Mouse (Mus musculus) C2C12 (cell line): ENCODE results near the gene Dock10.

ENCODE experiments used
- CEBPB ChIP-seq: IDR thresholded peaks from one replicate; pipeline ENCODE4 v1.6.1; 2011; ENCODE audit warnings: low read depth, mild to moderate bottlenecking, control low read depth, moderate library complexity
- CTCF ChIP-seq: IDR thresholded peaks from one replicate; pipeline ENCODE4 v1.5.1; 2011; ENCODE audit not compliant: control insufficient read depth, insufficient read depth, insufficient read length
- MAX ChIP-seq: IDR thresholded peaks from one replicate; pipeline ENCODE4 v1.6.1; 2011; ENCODE audit warnings: mild to moderate bottlenecking, control low read depth
- MYOD1 ChIP-seq: IDR thresholded peaks from one replicate; pipeline ENCODE4 v1.6.1; 2011; ENCODE audit warnings: low read depth; ENCODE audit not compliant: control insufficient read depth, insufficient read length
- MYOG ChIP-seq: IDR thresholded peaks from one replicate; pipeline ENCODE4 v1.6.1; 2011; ENCODE audit not compliant: control insufficient read depth, insufficient read length; ENCODE audit errors: extremely low read depth
- USF1 ChIP-seq: IDR thresholded peaks from one replicate; pipeline ENCODE4 v1.6.1; 2011; ENCODE audit warnings: low read depth, mild to moderate bottlenecking, control low read depth, moderate library complexity

GRCm38 (mm10) chr1:80502456-80503165 is 255.7 kb downstream of the Dock10 start:
- TF ChIP-seq CTCF = no peak
- TF ChIP-seq CEBPB = no peak
- TF ChIP-seq MAX = no peak
- TF ChIP-seq MYOD1 = no peak
- no peak for TF ChIP-seq USF1
- no peak for TF ChIP-seq MYOG
